Mouse (Mus musculus) erythroblast, embryonic 14.5 days (primary cell): ENCODE measurements around the gene Zfp51.
"Not testable (repeated sequence)": the region's sequence is repeated elsewhere in the genome, so short reads cannot be mapped to it uniquely, and the experiment has no call there.

Source experiments
- GATA1 ChIP-seq: IDR thresholded peaks from 2 replicates; pipeline ENCODE4 v1.6.1; 2012; ENCODE audit warnings: low read length, inconsistent platforms, mixed read lengths
- TAL1 ChIP-seq: IDR thresholded peaks from 3 replicates; pipeline ENCODE4 v1.6.1; 2012; ENCODE audit warnings: low read length, inconsistent platforms, mixed read lengths

GRCm38 (mm10) chr17:21475290-21475689, 25.1 kb downstream of the Zfp51 start:
- TF ChIP-seq GATA1, TAL1: not testable (repeated sequence)
